Mouse (Mus musculus) lung, adult 10 weeks (tissue): Measurements from ENCODE around the gene Itpripl2. TPM values are rescaled to one million over a fixed set of nuclear protein-coding genes. Genes with fewer than 3 reads are reported as not detected.

ENCODE experiments used
- polyA plus RNA-seq: library from polyadenylated mRNA; stranded (reverse); fragments of 350-450 nt; fragmentation: Illumina TruSeq; extraction: RNeasy Lipid Tissue Mini Kit (QIAGEN cat#74804); gene quantifications from one replicate; pipeline ENCODE4 v1.2.3, GENCODE M21; 2014; ENCODE audit warnings: low read depth, low replicate concordance; ENCODE audit not compliant: insufficient read depth

Itpripl2 gene
- polyA plus RNA-seq, result 27.8 TPM

GRCm38 (mm10) chr7:118491431-118492147 is at the start of gene Itpripl2:
TSS of gene Itpripl2 (minus strand) at chr7:118491975.

GRCm38 (mm10) chr7:118533178-118533578 is 41.4 kb upstream of the Itpripl2 start, which contains the start of gene Coq7:
TSS of gene Coq7 (minus strand) at chr7:118533356.

GRCm38 (mm10) chr7:118448134-118448967 is 43.4 kb downstream of the Itpripl2 start, which contains the start of gene Syt17:
TSS of gene Syt17 (minus strand) at chr7:118448222.

Other genes starting within 250 kb of the Itpripl2 start
- 6.3 TPM for gene Smg1, start 248.3 kb downstream of the Itpripl2 start, polyA plus RNA-seq
- gene Syt17, start 43.8 kb downstream of the Itpripl2 start, polyA plus RNA-seq, result 3.3 TPM
- gene Coq7, start 41.4 kb upstream of the Itpripl2 start, polyA plus RNA-seq, result 31.3 TPM
- gene Tmc7, start 92.8 kb upstream of the Itpripl2 start, polyA plus RNA-seq, result 0.28 TPM
- gene Tmc5, start 105.3 kb upstream of the Itpripl2 start, polyA plus RNA-seq, result 0.42 TPM
- gene Gde1, start 213.8 kb upstream of the Itpripl2 start, polyA plus RNA-seq, result 113 TPM
- gene Ccp110, start 220.6 kb upstream of the Itpripl2 start, polyA plus RNA-seq, result 8.1 TPM
- 24.0 TPM for gene Vps35l, start 248.3 kb upstream of the Itpripl2 start, polyA plus RNA-seq